Mouse (Mus musculus) forebrain, embryonic 12.5 days (tissue): ENCODE data around the gene Fdx1. TPM values are rescaled to one million over a fixed set of nuclear protein-coding genes. Genes with fewer than 3 reads are reported as not detected.
A peak's percentile ranks its signal among the peaks of the same experiment; 100 is the strongest.

Source experiments
- ATAC-seq: fragments of 200-750 bp; cut with Nextera tagmentation; 2 replicates; pipeline ENCODE4 v1.8.0; 2017; ENCODE audit warnings: moderate TSS enrichment; ENCODE audit not compliant: low FRiP score
- H3K27ac ChIP-seq: fragments of 300-500 bp; sonication (generic); 2 replicates; pipeline ENCODE4 v1.5.1; 2016; ENCODE audit warnings: mild to moderate bottlenecking
- H3K27me3 ChIP-seq: fragments of 300-500 bp; sonication (generic); 2 replicates; pipeline ENCODE4 v1.6.1; 2016; ENCODE audit warnings: mild to moderate bottlenecking
- H3K36me3 ChIP-seq: fragments of 300-500 bp; sonication (generic); replicated peaks from 2 replicates; pipeline ENCODE4 v1.6.1; 2016; ENCODE audit warnings: mild to moderate bottlenecking
- H3K4me1 ChIP-seq: fragments of 300-500 bp; sonication (generic); 2 replicates; pipeline ENCODE4 v1.6.1; 2016
- H3K4me2 ChIP-seq: fragments of 300-500 bp; sonication (generic); 2 replicates; pipeline ENCODE4 v1.6.1; 2016; ENCODE audit warnings: mild to moderate bottlenecking, moderate library complexity
- H3K4me3 ChIP-seq: fragments of 300-500 bp; sonication (generic); replicated peaks from 2 replicates; pipeline ENCODE4 v1.5.1; 2016; ENCODE audit warnings: mild to moderate bottlenecking
- H3K9ac ChIP-seq: fragments of 300-500 bp; sonication (generic); 2 replicates; pipeline ENCODE4 v1.6.1; 2016; ENCODE audit warnings: mild to moderate bottlenecking
- H3K9me3 ChIP-seq: fragments of 300-500 bp; sonication (generic); 2 replicates; pipeline ENCODE4 v1.6.1; 2016
- WGBS: fragments of 180-500 bp; shearing (Covaris S2); methylation state at CpG from one replicate; pipeline ENCODE4 v1.1.7; 2016; 5-methylcytosine and 5-hydroxymethylcytosine counted together
- polyA plus RNA-seq: library from polyadenylated mRNA; unstranded; fragments of >200 nt; fragmentation: Nextera tagmentation; extraction: Ambion mirVana; gene quantifications from 2 replicates; pipeline ENCODE4 v1.2.1, GENCODE M21; 2016

The Fdx1 gene
- polyA plus RNA-seq, 1 experiment from 2014 or later: 50.6 TPM

DNA sequence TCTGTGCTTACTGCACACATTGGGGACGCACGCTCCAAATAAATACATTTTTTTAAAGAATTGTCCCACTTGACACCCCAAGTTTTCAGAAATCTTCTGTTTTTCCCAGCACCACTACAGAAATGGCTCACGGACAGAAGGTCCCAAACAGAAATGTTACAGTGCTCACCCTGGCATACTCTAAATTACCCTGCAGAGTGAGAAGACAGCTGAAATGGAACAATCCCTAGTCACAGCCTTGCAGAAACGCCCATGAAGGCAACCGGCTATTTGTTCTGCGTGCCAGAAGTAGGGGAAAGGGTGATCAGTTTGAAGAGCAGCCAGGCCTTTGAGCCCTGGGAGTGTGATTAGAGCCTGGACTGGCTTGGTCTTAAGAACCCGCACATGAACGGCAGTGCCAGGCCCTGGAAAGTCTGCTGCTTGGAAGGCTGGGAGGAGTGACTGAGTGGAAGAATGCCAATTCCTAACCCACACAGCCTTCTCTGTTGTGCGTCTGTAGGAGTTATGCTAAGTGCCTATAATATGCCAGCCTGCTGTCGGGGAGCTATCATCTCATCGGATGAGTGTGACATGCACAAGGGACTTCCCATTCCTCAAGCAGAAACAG is 22.2 kb upstream of the Fdx1 start:
- 88% methylated on average over 11 of the region's 11 CpGs for WGBS
- H3K27ac ChIP-seq: no peak overlapping the region
- H3K4me3 ChIP-seq: no peak overlapping the region
- H3K4me1 ChIP-seq: no peaks in the 10 kb centered on the region
- H3K27me3 ChIP-seq: no peaks in the 10 kb centered on the region
- no peak overlapping the region for H3K4me2 ChIP-seq
- no peaks in the 10 kb centered on the region for H3K9me3 ChIP-seq
- H3K9ac ChIP-seq: no peak overlapping the region
- no peak for ATAC-seq
- no peaks in the 10 kb centered on the region for H3K36me3 ChIP-seq

DNA sequence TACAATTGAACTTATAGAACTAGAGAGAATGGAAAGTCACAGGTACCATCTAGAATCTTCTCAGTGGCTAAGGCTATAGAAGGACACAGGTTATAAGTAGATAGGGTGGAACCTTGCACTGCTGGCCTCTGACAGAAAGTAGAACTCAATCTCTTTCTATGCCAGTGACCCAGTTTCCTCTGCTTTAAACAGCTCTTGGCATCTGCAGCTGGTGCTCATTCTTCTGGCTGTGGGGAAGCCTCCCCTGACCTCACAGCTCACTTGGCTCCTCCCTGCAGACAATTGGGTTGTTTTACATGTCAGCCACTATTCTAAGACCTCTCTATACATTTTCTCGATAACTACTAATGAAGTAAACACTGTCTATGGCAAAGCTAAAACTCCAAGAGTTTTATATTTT is 17.8 kb upstream of the Fdx1 start:
- Histone ChIP-seq H3K36me3 (no peaks in the 10 kb centered on the region), H3K4me2 (no peak overlapping the region), H3K9me3 (no peaks in the 10 kb centered on the region), H3K4me1 (no peaks in the 10 kb centered on the region), H3K27ac (no peak overlapping the region), H3K9ac (no peak overlapping the region), H3K4me3 (no peak overlapping the region), H3K27me3 (no peaks in the 10 kb centered on the region)
- ATAC-seq: no peak
- WGBS: 86% methylated on average over 1 of the region's 1 CpGs

DNA sequence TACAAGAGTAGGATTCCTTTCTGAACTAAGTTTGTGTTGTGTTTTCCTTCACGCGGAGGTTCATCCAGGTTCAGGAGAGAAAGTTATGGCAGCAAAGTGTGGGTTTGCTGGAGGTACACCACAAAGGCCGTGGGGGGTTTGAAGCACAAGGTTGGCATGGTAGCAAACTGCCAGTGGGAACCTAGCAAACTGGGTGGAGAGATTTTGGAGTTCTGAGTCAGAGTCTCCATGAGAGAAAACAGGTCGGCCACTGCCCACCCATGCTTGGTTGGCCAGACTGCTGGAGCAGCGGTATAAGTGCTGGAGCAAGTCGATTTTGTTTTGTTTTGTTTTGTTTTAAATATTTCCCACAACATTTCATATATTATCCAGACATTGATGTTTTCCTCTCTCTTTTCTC is 15.9 kb upstream of the Fdx1 start:
- H3K36me3 ChIP-seq: no peaks in the 10 kb centered on the region
- ATAC-seq: no peak
- H3K27me3 ChIP-seq: no peaks in the 10 kb centered on the region
- WGBS: 95% methylated on average over 6 of the region's 6 CpGs
- no peak overlapping the region for H3K4me2 ChIP-seq
- H3K9me3 ChIP-seq: no peaks in the 10 kb centered on the region
- no peak overlapping the region for H3K9ac ChIP-seq
- H3K4me1 ChIP-seq: no peaks in the 10 kb centered on the region
- no peak overlapping the region for H3K4me3 ChIP-seq
- no peak overlapping the region for H3K27ac ChIP-seq

DNA sequence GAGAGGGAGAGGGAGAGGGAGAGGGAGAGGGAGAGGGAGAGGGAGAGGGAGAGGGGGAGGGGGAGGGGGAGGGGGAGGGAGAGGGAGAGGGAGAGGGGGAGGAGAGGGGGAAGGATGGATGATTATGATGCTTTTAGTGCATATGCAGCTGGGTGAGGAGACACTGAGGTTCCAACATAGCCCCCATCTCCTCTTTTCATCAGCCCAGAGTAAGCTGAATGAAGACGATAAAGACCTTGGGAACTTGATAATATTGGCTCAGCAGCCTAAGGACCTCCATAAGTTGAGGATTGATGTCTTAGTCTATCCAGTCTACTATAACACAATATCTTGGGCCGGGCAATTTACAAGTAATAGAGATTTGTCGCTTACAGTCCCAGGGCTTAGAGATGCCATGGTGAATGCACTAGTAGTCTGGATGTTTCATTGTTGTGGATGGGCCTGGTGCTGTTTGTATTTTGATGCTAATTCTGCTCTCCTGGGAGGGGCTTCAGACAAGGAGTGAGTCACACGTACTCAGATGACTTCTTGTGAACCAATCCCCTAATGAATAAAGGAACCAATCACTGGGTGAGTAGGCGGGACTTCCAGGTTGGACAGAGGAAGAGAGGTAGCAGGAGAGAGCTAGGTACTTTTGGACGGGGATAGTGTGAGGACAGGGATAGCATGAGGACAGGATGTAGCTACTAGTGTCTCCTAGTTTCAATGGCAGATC is 15.3 kb upstream of the Fdx1 start:
- Histone ChIP-seq H3K9ac (no peak overlapping the region), H3K36me3 (no peaks in the 10 kb centered on the region), H3K27me3 (no peaks in the 10 kb centered on the region), H3K27ac (no peak overlapping the region), H3K4me2 (no peak overlapping the region), H3K4me1 (no peaks in the 10 kb centered on the region), H3K4me3 (no peak overlapping the region), H3K9me3 (no peaks in the 10 kb centered on the region)
- 85% methylated on average over 6 of the region's 6 CpGs for WGBS
- no peak for ATAC-seq

DNA sequence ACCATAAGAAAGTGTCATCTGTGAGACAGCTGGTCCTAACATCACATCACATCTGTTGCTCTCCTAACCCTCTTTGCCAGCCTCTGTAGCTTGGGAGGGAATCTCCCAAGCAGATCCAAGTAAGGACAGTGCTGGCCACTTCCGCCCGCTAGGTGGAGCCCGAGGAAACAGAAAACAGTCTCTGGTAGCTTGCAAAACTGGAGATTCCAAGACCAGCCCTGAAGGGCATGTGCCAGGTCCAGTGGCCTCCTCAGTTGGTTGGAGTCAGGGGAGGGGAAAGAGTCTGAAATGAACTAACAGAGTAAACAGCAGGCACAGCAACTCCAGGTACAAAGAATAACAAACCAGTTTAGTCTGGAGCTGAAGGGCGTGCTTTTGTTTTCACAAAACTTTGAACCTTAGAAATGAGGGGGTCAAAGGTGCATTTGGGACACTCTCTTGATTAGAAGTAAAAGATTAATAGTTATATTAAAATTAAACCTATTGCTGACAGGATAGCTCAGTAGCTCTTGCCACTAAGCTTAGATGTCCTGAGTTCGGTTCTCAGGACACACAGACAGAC is 14.2 kb upstream of the Fdx1 start:
- no peak overlapping the region for H3K4me2 ChIP-seq
- H3K9me3 ChIP-seq: no peaks in the 10 kb centered on the region
- H3K27me3 ChIP-seq: no peaks in the 10 kb centered on the region
- no peaks in the 10 kb centered on the region for H3K36me3 ChIP-seq
- no peak overlapping the region for H3K4me3 ChIP-seq
- WGBS: 46% methylated on average over 5 of the region's 5 CpGs
- H3K4me1 ChIP-seq: no peaks in the 10 kb centered on the region
- H3K9ac ChIP-seq: no peak overlapping the region
- no peak overlapping the region for H3K27ac ChIP-seq
- peak; percentile 71; the same call in 1 of the 2 replicates for ATAC-seq

DNA sequence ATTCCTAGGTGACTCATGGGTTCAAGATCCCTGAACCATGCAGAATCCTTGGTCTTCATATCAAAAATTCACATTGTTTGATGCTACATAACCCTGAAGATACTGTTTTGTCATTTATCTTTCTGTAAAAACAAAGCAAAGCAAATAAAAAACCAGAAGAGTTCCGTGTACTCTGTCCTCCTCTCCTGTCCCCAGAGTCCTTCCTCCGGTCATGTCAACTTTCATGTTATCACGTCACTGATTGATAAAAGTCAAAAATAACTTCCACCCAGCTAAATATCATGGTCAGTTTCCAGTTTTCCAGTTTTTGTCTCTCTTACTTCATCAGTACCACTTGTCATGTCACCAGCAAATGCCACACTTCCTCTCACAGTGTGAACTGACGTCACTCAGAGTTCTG is 11.5 kb upstream of the Fdx1 start:
- Histone ChIP-seq H3K36me3 (no peaks in the 10 kb centered on the region), H3K27me3 (no peaks in the 10 kb centered on the region), H3K9me3 (no peaks in the 10 kb centered on the region), H3K9ac (no peak overlapping the region), H3K27ac (no peak overlapping the region), H3K4me2 (no peak overlapping the region), H3K4me3 (no peak overlapping the region), H3K4me1 (no peaks in the 10 kb centered on the region)
- ATAC-seq: no peak
- 94% methylated on average over 4 of the region's 4 CpGs for WGBS

DNA sequence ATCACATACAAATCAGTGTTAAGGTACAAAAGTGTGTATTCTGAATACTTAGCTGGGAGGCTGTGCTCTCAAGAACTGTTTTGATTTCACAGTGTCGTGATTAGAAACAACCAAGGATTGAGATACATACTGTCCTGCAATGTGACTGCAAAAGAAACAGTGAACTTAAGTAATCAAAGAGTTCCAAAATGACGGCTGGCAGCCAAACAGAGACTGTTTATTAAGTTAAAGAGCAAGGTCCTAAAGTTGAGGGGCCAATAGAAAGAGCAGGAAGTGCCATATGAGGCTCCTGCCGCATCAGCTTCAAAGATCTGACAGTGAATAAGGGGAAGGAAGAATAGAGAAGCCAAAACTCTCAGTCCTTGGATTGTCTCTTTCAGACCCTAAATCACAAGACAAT is 10.5 kb upstream of the Fdx1 start:
- 69% methylated on average over 3 of the region's 3 CpGs for WGBS
- no peak overlapping the region for H3K4me2 ChIP-seq
- H3K27me3 ChIP-seq: no peaks in the 10 kb centered on the region
- no peak overlapping the region for H3K4me3 ChIP-seq
- no peak overlapping the region for H3K27ac ChIP-seq
- H3K9me3 ChIP-seq: no peaks in the 10 kb centered on the region
- no peaks in the 10 kb centered on the region for H3K36me3 ChIP-seq
- no peaks in the 10 kb centered on the region for H3K4me1 ChIP-seq
- no peak for ATAC-seq
- no peak overlapping the region for H3K9ac ChIP-seq

DNA sequence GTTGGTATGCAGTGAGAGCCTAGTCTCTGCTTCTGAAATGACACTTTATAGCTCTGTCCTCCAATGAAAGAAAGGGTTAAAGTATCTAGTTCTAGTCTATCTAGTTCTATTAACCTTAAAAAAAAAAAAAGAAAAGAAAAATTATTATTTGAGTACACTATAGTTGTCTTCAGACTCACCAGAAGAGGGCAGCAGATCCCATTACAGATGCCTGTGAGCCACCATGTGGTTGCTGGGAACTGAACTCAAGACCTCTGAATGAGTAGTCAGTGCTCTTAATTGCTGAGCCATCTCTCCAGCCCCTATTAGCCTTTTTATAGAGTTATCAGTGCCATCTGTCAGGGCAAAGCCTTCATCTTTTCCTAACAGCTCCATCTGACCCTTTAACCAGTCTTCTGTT is 3.0 kb upstream of the Fdx1 start:
- no peak overlapping the region for H3K9ac ChIP-seq
- H3K9me3 ChIP-seq: no peaks in the 10 kb centered on the region; the same call in 1 of the 2 replicates
- no peak overlapping the region for H3K27ac ChIP-seq
- peaks cover 8% of the 10 kb centered on the region; the same call in 1 of the 2 replicates for H3K27me3 ChIP-seq
- no peaks in the 10 kb centered on the region for H3K36me3 ChIP-seq
- H3K4me2 ChIP-seq: no peak overlapping the region
- H3K4me1 ChIP-seq: peaks cover 14% of the 10 kb centered on the region
- H3K4me3 ChIP-seq: no peak overlapping the region
- no peak for ATAC-seq

DNA sequence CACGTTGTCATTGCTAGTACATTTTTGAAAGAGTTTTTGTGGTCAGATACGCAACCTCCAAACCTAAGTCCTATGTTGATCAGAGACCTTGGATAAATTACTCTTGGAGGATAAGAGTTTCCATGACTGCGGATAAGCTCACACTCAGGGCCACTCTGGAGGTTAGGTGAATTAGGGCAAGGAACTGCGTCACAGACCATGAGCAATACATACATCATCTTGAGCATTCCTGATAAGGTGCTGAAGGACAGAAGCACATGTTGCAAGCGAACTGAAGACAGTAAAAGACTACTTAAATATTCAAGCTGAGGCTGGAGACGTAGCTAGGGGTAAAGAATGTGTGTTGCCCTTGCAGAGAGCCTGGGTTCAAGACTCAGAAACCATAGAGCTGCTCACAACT is 754 bp upstream of the Fdx1 start:
- WGBS: 74% methylated on average over 6 of the region's 6 CpGs
- Histone ChIP-seq H3K4me2 (no peak overlapping the region), H3K36me3 (no peaks in the 10 kb centered on the region), H3K4me3 (no peak overlapping the region), H3K9ac (no peak overlapping the region), H3K4me1 (peaks cover 21% of the 10 kb centered on the region), H3K9me3 (no peaks in the 10 kb centered on the region; the same call in 1 of the 2 replicates), H3K27me3 (peaks cover 8% of the 10 kb centered on the region; the same call in 1 of the 2 replicates), H3K27ac (no peak overlapping the region)
- no peak for ATAC-seq

DNA sequence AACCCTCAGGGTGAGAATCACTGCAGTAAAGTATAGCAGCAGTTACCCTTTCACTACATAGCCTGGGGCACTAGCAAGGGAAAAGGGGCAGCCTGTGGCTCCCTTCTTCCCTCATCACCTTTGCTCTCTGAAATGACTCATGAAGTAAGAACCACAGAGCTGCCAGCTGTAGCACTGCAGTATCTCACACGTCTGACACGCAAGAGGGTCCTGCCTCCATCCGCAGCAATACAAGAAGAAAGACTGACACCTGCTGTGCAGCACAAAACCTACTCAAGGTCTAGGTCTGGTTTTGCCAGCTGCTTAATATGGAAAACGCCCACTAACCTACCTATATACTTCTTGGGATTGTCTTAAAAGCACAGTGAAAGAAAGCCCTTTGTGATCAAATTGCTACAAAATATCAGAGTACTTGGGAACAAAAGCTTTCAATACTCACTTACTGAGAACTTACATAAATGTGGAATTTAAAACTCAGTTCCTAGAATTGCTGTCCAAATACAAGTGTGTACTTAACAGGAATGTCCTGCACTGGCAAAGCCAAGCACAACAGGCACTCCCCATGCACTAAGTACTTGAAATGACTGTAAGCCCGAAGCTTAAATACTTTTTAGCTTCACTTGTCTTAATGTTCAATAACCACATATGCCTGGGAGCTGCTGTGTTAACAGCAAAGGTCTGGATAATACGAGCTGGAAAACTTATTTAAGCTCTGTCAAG is 2.0 kb downstream of the Fdx1 start:
- no peak overlapping the region for H3K27ac ChIP-seq
- ATAC-seq: no peak
- peaks cover 8% of the 10 kb centered on the region; the same call in 1 of the 2 replicates for H3K27me3 ChIP-seq
- H3K36me3 ChIP-seq: no peaks in the 10 kb centered on the region
- H3K4me3 ChIP-seq: no peak overlapping the region
- peaks cover 21% of the 10 kb centered on the region for H3K4me1 ChIP-seq
- no peaks in the 10 kb centered on the region for H3K9me3 ChIP-seq
- H3K4me2 ChIP-seq: no peak overlapping the region
- no peak overlapping the region for H3K9ac ChIP-seq
- 40% methylated on average over 6 of the region's 6 CpGs for WGBS

DNA sequence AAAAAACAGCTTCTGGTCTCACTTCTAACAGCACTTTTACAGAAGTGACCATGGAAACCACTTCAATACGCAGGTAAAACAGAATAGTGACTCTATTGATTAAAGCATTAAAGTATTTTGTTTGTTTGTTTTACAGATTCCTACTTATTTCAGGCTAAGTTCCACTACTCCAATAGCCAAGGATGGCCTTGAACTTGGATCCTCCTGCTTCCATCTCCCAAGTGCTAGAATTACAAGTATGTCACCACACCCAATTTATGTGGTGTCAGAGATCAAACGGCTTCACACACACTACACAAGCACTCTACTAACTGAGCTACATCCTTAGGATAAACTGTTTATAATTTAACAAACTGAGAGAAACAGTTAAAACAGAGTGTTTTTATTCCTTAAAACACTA is 3.0 kb downstream of the Fdx1 start:
- no peaks in the 10 kb centered on the region for H3K9me3 ChIP-seq
- no peak overlapping the region for H3K9ac ChIP-seq
- no peak overlapping the region for H3K27ac ChIP-seq
- H3K4me3 ChIP-seq: no peak overlapping the region
- no peaks in the 10 kb centered on the region for H3K36me3 ChIP-seq
- H3K4me2 ChIP-seq: no peak overlapping the region
- no peak for ATAC-seq
- 88% methylated on average over 2 of the region's 2 CpGs for WGBS
- H3K4me1 ChIP-seq: peaks cover 21% of the 10 kb centered on the region
- H3K27me3 ChIP-seq: peaks cover 8% of the 10 kb centered on the region; the same call in 1 of the 2 replicates

DNA sequence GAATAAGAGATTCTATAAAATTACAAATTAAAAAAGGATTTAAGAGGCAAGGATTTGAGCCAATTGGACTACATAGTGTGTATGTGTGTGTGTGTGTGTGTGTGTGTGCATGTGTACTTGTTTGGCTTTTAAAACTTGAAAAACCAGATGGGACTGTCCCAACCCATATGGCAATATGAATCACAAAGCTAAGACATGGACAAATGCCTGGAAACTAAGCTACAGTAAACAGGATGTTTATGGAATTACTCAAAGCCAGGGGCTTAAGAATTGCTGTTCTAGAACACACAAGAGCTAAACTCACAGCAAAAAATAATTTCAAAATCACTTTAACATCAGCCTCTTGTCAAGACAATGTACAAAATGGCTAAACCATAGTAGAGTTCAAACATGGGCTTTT is 4.4 kb downstream of the Fdx1 start:
- peaks cover 21% of the 10 kb centered on the region for H3K4me1 ChIP-seq
- no peak overlapping the region for H3K4me2 ChIP-seq
- no peaks in the 10 kb centered on the region for H3K27me3 ChIP-seq
- no peak overlapping the region for H3K9ac ChIP-seq
- no peaks in the 10 kb centered on the region for H3K9me3 ChIP-seq
- no peak for ATAC-seq
- no peak overlapping the region for H3K4me3 ChIP-seq
- no peaks in the 10 kb centered on the region for H3K36me3 ChIP-seq
- no peak overlapping the region for H3K27ac ChIP-seq
